Mouse (Mus musculus) forebrain, embryonic 16.5 days (tissue): ENCODE measurements at regions not wholly inside any gene's neighbourhood (a gene's known extent, or its start where the extent isn't known, plus 50 kb on each side); places are given as distances from the start of the nearest gene placed in this dataset.

Experiments
- ATAC-seq: fragments of 200-750 bp; cut with Nextera tagmentation; 2 replicates; pipeline ENCODE4 v1.8.0; 2017; ENCODE audit warnings: mild to moderate bottlenecking, moderate library complexity
- H3K27ac ChIP-seq: fragments of 300-500 bp; sonication (generic); 2 replicates; pipeline ENCODE4 v1.5.1; 2014; ENCODE audit warnings: low read length, control low read depth
- H3K27me3 ChIP-seq: fragments of 300-500 bp; sonication (generic); replicated peaks from 2 replicates; pipeline ENCODE4 v1.6.1; 2014; ENCODE audit warnings: low read length; ENCODE audit not compliant: control insufficient read depth, insufficient read depth
- H3K36me3 ChIP-seq: fragments of 300-500 bp; sonication (generic); 2 replicates; pipeline ENCODE4 v1.6.1; 2014; ENCODE audit not compliant: control insufficient read depth, insufficient read depth
- H3K4me1 ChIP-seq: fragments of 300-500 bp; sonication (generic); replicated peaks from 2 replicates; pipeline ENCODE4 v1.6.1; 2014; ENCODE audit warnings: low read length; ENCODE audit not compliant: control insufficient read depth, insufficient read depth
- H3K4me2 ChIP-seq: fragments of 300-500 bp; sonication (generic); 2 replicates; pipeline ENCODE4 v1.6.1; 2014; ENCODE audit warnings: mild to moderate bottlenecking, low read length, control low read depth
- H3K4me3 ChIP-seq: fragments of 300-500 bp; sonication (generic); replicated peaks from 2 replicates; pipeline ENCODE4 v1.5.1; 2014; ENCODE audit warnings: mild to moderate bottlenecking, low read length, control low read depth
- H3K9ac ChIP-seq: fragments of 300-500 bp; sonication (generic); replicated peaks from 2 replicates; pipeline ENCODE4 v1.6.1; 2014; ENCODE audit warnings: low read depth, low read length, control low read depth
- H3K9me3 ChIP-seq: fragments of 300-500 bp; sonication (generic); 2 replicates; pipeline ENCODE4 v1.6.1; 2016; ENCODE audit warnings: low read length; ENCODE audit not compliant: control insufficient read depth
- WGBS: fragments of 180-500 bp; shearing (Covaris S2); extraction: QIAGEN DNeasy Blood & Tissue Kit; methylation state at CpG from one replicate; pipeline ENCODE4 v1.1.7; 2014; 5-methylcytosine and 5-hydroxymethylcytosine counted together

GRCm38 (mm10) chr3:9200156-9200555 is 409.7 kb downstream of the Zfp704 start:
- H3K27ac ChIP-seq = peak overlapping the region; percentile 56; the same call in 1 of the 2 replicates
- peak; percentile 95 for ATAC-seq
- 38% methylated on average over 5 of the region's 5 CpGs for WGBS

GRCm38 (mm10) chr3:9198652-9199332 is 411.1 kb downstream of the Zfp704 start:
- H3K4me3 ChIP-seq = no peak overlapping the region
- H3K4me1 ChIP-seq = peaks cover 9% of the 10 kb centered on the region
- H3K36me3 ChIP-seq = no peaks in the 10 kb centered on the region
- no peaks in the 10 kb centered on the region for H3K9me3 ChIP-seq
- H3K27me3 ChIP-seq = no peaks in the 10 kb centered on the region
- H3K27ac ChIP-seq = no peak overlapping the region
- H3K4me2 ChIP-seq = no peak overlapping the region
- no peak for ATAC-seq
- H3K9ac ChIP-seq = no peak overlapping the region
- 80% methylated on average over 9 of the region's 9 CpGs for WGBS

More at GRCm38 (mm10) chr3:9200156-9200555, 409.7 kb downstream of the Zfp704 start:
- Histone ChIP-seq H3K4me3 (no peak overlapping the region), H3K36me3 (no peaks in the 10 kb centered on the region), H3K27me3 (no peaks in the 10 kb centered on the region), H3K4me2 (no peak overlapping the region), H3K4me1 (peaks cover 11% of the 10 kb centered on the region), H3K9ac (no peak overlapping the region), H3K9me3 (no peaks in the 10 kb centered on the region)

- ATAC-seq = no peak
- Histone ChIP-seq H3K27ac (no peak overlapping the region), H3K9me3 (no peaks in the 10 kb centered on the region), H3K4me3 (no peak overlapping the region), H3K4me1 (peaks cover 6% of the 10 kb centered on the region; the same call in 1 of the 2 replicates), H3K4me2 (no peak overlapping the region), H3K36me3 (no peaks in the 10 kb centered on the region), H3K9ac (no peak overlapping the region), H3K27me3 (no peaks in the 10 kb centered on the region)
- 88% methylated on average over 8 of the region's 8 CpGs for WGBS
Measured at GRCm38 (mm10) chr3:9195781-9196180, 414.1 kb downstream of the Zfp704 start.

GRCm38 (mm10) chr3:9189366-9190287 is 420.3 kb downstream of the Zfp704 start:
- H3K4me2 ChIP-seq = no peak overlapping the region
- H3K9me3 ChIP-seq = no peaks in the 10 kb centered on the region
- peak; percentile 89 for ATAC-seq
- 72% methylated on average over 15 of the region's 15 CpGs for WGBS
- H3K4me3 ChIP-seq = no peak overlapping the region
- H3K27me3 ChIP-seq = no peaks in the 10 kb centered on the region
- H3K36me3 ChIP-seq = no peaks in the 10 kb centered on the region
- H3K4me1 ChIP-seq = peaks cover 8% of the 10 kb centered on the region
- no peak overlapping the region for H3K9ac ChIP-seq
- no peak overlapping the region for H3K27ac ChIP-seq

GRCm38 (mm10) chr3:9186364-9187120 is 423.3 kb downstream of the Zfp704 start:
- no peaks in the 10 kb centered on the region for H3K9me3 ChIP-seq
- no peak overlapping the region for H3K4me2 ChIP-seq
- H3K9ac ChIP-seq = no peak overlapping the region
- no peaks in the 10 kb centered on the region for H3K36me3 ChIP-seq
- H3K27ac ChIP-seq = no peak overlapping the region
- WGBS = 82% methylated on average over 6 of the region's 6 CpGs
- peaks cover 8% of the 10 kb centered on the region for H3K4me1 ChIP-seq
- no peak overlapping the region for H3K4me3 ChIP-seq
- H3K27me3 ChIP-seq = no peaks in the 10 kb centered on the region
- ATAC-seq = no peak

GRCm38 (mm10) chr3:9181576-9181975 is 428.3 kb downstream of the Zfp704 start:
- Histone ChIP-seq H3K9ac (no peak overlapping the region), H3K36me3 (no peaks in the 10 kb centered on the region), H3K27ac (no peak overlapping the region), H3K4me2 (no peak overlapping the region), H3K27me3 (no peaks in the 10 kb centered on the region), H3K4me1 (no peaks in the 10 kb centered on the region), H3K4me3 (no peak overlapping the region), H3K9me3 (no peaks in the 10 kb centered on the region)
- ATAC-seq = no peak
- WGBS = 89% methylated on average over 11 of the region's 11 CpGs

GRCm38 (mm10) chr3:9179641-9180040 is 430.2 kb downstream of the Zfp704 start:
- no peak for ATAC-seq
- WGBS = 87% methylated on average over 6 of the region's 6 CpGs
- no peak overlapping the region for H3K4me2 ChIP-seq
- H3K27me3 ChIP-seq = no peaks in the 10 kb centered on the region
- no peaks in the 10 kb centered on the region for H3K4me1 ChIP-seq
- H3K9me3 ChIP-seq = no peaks in the 10 kb centered on the region
- H3K27ac ChIP-seq = no peak overlapping the region
- H3K9ac ChIP-seq = no peak overlapping the region
- H3K4me3 ChIP-seq = no peak overlapping the region
- H3K36me3 ChIP-seq = no peaks in the 10 kb centered on the region

GRCm38 (mm10) chr3:9174517-9174832 is 435.4 kb downstream of the Zfp704 start:
- H3K9me3 ChIP-seq = no peaks in the 10 kb centered on the region
- peak; percentile 54; the same call in 1 of the 2 replicates for ATAC-seq
- peak overlapping the region; percentile 22; the same call in 1 of the 2 replicates for H3K4me2 ChIP-seq
- no peak overlapping the region for H3K9ac ChIP-seq
- H3K27me3 ChIP-seq = no peaks in the 10 kb centered on the region
- H3K36me3 ChIP-seq = no peaks in the 10 kb centered on the region
- no peak overlapping the region for H3K4me3 ChIP-seq
- H3K27ac ChIP-seq = peak overlapping the region; percentile 45; the same call in 1 of the 2 replicates
- peaks cover 15% of the 10 kb centered on the region for H3K4me1 ChIP-seq
- 24% methylated on average over 2 of the region's 2 CpGs for WGBS
